Mouse (Mus musculus): ENCODE measurements around the gene Pappa. TPM values are rescaled to one million over a fixed set of nuclear protein-coding genes. Genes with fewer than 3 reads are reported as not detected.

Pappa gene
- polyA plus RNA-seq, 1 experiment, result 0.15 TPM

DNA sequence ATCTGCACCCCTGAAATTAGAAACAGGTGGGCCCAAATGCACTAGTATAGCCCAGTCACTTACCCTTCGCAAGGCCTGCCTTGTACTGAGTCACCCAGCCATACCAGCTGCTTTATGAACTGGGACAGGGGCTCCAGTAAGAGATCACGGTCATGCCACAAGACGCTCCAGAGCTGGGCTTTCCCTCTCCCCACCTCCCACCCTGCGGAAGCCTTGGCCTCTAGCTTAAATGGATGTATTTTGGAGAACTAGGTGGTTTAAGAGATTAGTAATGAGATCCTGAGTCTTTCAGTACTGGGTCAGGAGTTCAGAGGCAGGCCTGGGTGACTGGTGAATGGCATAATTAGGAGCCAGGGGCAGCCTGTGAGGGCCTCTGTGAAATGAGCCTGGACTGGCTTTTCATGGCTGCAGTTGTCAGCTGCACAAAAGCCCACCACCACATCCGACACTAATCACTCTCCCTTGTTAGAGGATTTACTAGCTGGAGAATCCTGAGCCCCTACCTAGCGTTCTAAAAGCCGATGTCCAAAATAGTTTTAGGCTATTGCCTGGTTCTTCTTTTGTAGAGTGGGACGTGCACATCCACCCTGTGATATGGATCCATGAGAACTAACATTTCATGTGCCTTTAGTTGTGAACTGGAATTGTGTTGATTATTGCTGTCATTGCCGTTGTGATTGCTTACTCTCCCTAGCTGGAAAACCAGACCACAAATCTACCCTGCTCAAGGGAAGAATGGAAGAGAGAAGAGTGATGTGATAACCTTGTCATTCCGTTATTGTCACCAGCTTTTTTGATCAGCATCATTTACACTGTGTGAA is 154.7 kb downstream of the Pappa start:
- WGBS, result 94% methylated on average over 10 of the region's 10 CpGs
- Histone ChIP-seq H3K27ac (ENCODE audit: control insufficient read depth, insufficient read depth, low read length) (no peak overlapping the region), H3K36me3 (ENCODE audit: control insufficient read depth, insufficient read depth, low read length) (no peaks in the 10 kb centered on the region), H3K4me1 (replicated peaks; ENCODE audit: control insufficient read depth, insufficient read depth, low read length) (no peaks in the 10 kb centered on the region), H3K27me3 (ENCODE audit: control insufficient read depth, insufficient read depth, low read length) (no peaks in the 10 kb centered on the region), H3K4me3 (ENCODE audit: control insufficient read depth, insufficient read depth, low read length) (no peak overlapping the region)
- TF ChIP-seq POLR2A (IDR thresholded peaks at IDR 0.05; ENCODE audit: control insufficient read depth, extremely low read depth, insufficient read depth, low read length, poor library complexity) (no peak), CTCF (IDR thresholded peaks at IDR 0.05; ENCODE audit: borderline replicate concordance, control insufficient read depth, extremely low read depth, insufficient read depth, low read length, poor library complexity) (no peak)
- DNase-seq, result no peak

DNA sequence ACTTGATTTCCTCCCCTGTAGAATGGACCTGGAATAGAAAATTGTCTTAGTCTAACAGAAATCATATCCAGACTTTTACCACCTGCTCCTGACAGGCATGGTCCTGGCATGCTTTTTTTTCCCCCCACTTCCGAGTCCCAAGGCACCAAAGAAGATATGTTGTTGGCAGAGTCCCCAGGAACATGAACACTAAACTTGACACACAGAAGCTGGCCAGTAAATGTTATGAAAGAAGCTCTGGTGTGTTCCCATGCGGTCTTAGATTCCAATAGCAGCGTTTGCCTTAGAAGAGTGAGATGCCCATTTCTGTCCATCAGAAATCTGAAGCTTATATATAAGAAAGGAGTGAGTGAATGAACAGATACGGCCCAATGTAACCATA is 155.3 kb downstream of the Pappa start:
- Histone ChIP-seq H3K27me3 (ENCODE audit: control insufficient read depth, insufficient read depth, low read length) (no peaks in the 10 kb centered on the region), H3K4me3 (ENCODE audit: control insufficient read depth, insufficient read depth, low read length) (no peak overlapping the region), H3K4me1 (replicated peaks; ENCODE audit: control insufficient read depth, insufficient read depth, low read length) (no peaks in the 10 kb centered on the region), H3K36me3 (ENCODE audit: control insufficient read depth, insufficient read depth, low read length) (no peaks in the 10 kb centered on the region), H3K27ac (ENCODE audit: control insufficient read depth, insufficient read depth, low read length) (no peak overlapping the region)
- DNase-seq, result no peak
- WGBS, result 88% methylated on average over 4 of the region's 4 CpGs
- TF ChIP-seq CTCF (IDR thresholded peaks at IDR 0.05; ENCODE audit: borderline replicate concordance, control insufficient read depth, extremely low read depth, insufficient read depth, low read length, poor library complexity), result no peak
- no peak for TF ChIP-seq POLR2A (IDR thresholded peaks at IDR 0.05; ENCODE audit: control insufficient read depth, extremely low read depth, insufficient read depth, low read length, poor library complexity)

DNA sequence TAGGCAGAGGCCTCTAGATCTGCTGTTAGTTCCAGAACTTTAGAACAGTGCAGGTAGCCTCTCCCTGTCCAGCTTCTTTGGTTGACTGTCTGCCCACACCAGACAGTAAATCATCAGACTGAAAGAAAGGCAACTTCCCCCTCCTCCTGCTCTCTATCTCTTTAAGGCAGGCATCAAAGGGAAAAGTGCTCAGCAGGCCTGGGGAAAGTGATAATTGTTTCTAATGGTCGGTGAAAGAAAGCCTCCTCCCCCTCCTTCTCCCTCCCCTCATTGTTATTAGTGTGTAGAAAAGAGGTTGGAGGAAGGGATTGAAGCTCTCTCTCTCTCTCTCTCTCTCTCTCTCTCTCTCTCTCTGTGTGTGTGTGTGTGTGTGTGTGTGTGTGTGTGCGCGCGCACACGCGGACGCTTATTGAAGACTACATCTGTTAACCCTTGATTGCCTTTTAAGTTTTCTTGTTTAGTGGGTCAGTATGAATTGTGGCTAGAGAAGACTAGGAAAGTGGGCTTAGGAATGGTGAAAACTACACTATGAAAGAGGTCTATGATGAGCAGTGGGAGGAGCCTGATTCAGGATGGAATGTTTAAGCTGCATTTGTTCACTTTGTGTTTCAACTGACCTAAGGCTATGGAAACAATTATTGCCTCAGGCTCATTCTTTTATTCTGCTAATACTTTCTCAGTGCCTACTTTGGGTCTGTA is 156.2 kb downstream of the Pappa start:
- TF ChIP-seq CTCF (IDR thresholded peaks at IDR 0.05; ENCODE audit: borderline replicate concordance, control insufficient read depth, extremely low read depth, insufficient read depth, low read length, poor library complexity) (no peak), POLR2A (IDR thresholded peaks at IDR 0.05; ENCODE audit: control insufficient read depth, extremely low read depth, insufficient read depth, low read length, poor library complexity) (no peak)
- Histone ChIP-seq H3K36me3 (ENCODE audit: control insufficient read depth, insufficient read depth, low read length) (no peaks in the 10 kb centered on the region), H3K4me1 (replicated peaks; ENCODE audit: control insufficient read depth, insufficient read depth, low read length) (no peaks in the 10 kb centered on the region), H3K27ac (ENCODE audit: control insufficient read depth, insufficient read depth, low read length) (no peak overlapping the region), H3K4me3 (ENCODE audit: control insufficient read depth, insufficient read depth, low read length) (no peak overlapping the region), H3K27me3 (ENCODE audit: control insufficient read depth, insufficient read depth, low read length) (no peaks in the 10 kb centered on the region)
- 66% methylated on average over 7 of the region's 7 CpGs for WGBS
- no peak for DNase-seq

DNA sequence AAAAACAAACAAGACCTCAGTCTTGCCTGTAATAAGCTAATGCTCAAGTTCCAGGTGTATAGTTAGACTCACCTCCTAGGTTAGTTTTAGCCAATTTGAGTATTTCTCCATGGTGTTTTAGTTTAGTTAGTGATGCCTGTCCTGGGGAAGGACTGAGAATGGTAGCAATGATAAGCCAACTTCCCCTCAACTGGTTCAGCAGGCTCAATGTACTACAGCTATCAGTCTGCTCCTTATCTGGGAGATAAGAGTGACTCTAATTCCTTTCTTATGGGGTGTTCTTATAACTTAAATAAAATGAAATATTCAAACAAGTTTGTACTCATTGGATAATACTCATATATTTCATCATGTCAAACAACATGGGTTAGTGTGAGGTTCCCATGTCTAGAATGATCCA is 156.9 kb downstream of the Pappa start:
- DNase-seq, result no peak
- Histone ChIP-seq H3K4me1 (replicated peaks; ENCODE audit: control insufficient read depth, insufficient read depth, low read length) (no peaks in the 10 kb centered on the region), H3K4me3 (ENCODE audit: control insufficient read depth, insufficient read depth, low read length) (no peak overlapping the region), H3K36me3 (ENCODE audit: control insufficient read depth, insufficient read depth, low read length) (no peaks in the 10 kb centered on the region), H3K27me3 (ENCODE audit: control insufficient read depth, insufficient read depth, low read length) (no peaks in the 10 kb centered on the region), H3K27ac (ENCODE audit: control insufficient read depth, insufficient read depth, low read length) (no peak overlapping the region)
- TF ChIP-seq POLR2A (IDR thresholded peaks at IDR 0.05; ENCODE audit: control insufficient read depth, extremely low read depth, insufficient read depth, low read length, poor library complexity), result no peak
- TF ChIP-seq CTCF (IDR thresholded peaks at IDR 0.05; ENCODE audit: borderline replicate concordance, control insufficient read depth, extremely low read depth, insufficient read depth, low read length, poor library complexity), result no peak

DNA sequence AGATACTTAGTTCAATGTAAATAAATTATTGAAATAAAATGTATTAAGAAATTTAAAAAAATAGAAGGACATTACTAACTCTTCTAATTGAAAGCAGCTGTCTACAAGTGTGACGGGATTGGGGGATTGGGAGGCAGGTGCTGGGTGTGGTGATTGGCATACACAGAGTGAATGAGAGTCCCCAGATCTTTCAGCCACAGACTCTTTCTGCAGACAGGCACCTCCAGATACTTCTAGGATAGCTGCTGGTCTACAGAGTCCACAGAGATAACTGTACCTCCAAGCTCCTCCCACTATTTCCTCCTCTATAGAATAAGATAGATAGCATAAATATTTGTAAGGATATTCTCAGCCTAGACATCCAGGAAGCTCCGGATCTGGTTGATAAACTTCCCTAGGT is 159.6 kb downstream of the Pappa start:
- Histone ChIP-seq H3K4me3 (ENCODE audit: control insufficient read depth, insufficient read depth, low read length) (no peak overlapping the region), H3K4me1 (replicated peaks; ENCODE audit: control insufficient read depth, insufficient read depth, low read length) (no peaks in the 10 kb centered on the region), H3K27me3 (ENCODE audit: control insufficient read depth, insufficient read depth, low read length) (no peaks in the 10 kb centered on the region), H3K36me3 (ENCODE audit: control insufficient read depth, insufficient read depth, low read length) (no peaks in the 10 kb centered on the region), H3K27ac (ENCODE audit: control insufficient read depth, insufficient read depth, low read length) (no peak overlapping the region)
- no peak for DNase-seq
- WGBS, result 96% methylated on average over 2 of the region's 2 CpGs
- no peak for TF ChIP-seq POLR2A (IDR thresholded peaks at IDR 0.05; ENCODE audit: control insufficient read depth, extremely low read depth, insufficient read depth, low read length, poor library complexity)

DNA sequence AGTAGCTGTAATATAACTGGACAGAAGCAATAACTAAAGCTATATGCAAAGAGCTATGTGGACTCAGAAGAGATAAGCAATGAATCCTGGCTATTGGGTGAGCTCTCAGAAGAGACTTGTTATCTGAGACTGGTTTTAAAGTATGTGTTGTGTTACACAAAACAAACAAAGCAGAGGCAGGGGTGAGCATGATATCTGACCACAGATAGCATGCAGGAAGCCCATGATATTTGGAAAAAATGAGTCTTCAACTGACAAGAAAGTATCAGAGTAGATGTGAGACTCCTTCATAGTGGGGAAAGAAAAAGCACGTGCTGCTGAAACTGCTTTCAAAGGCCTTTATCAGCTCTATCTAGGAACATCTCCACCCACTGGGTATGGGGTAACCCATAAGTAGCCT is 161.2 kb downstream of the Pappa start:
- H3K4me1 ChIP-seq (replicated peaks; ENCODE audit: control insufficient read depth, insufficient read depth, low read length), result no peaks in the 10 kb centered on the region
- H3K4me3 ChIP-seq (ENCODE audit: control insufficient read depth, insufficient read depth, low read length), result no peak overlapping the region
- H3K27me3 ChIP-seq (ENCODE audit: control insufficient read depth, insufficient read depth, low read length), result no peaks in the 10 kb centered on the region
- TF ChIP-seq POLR2A (IDR thresholded peaks at IDR 0.05; ENCODE audit: control insufficient read depth, extremely low read depth, insufficient read depth, low read length, poor library complexity), result no peak
- no peak for TF ChIP-seq CTCF (IDR thresholded peaks at IDR 0.05; ENCODE audit: borderline replicate concordance, control insufficient read depth, extremely low read depth, insufficient read depth, low read length, poor library complexity)
- H3K36me3 ChIP-seq (ENCODE audit: control insufficient read depth, insufficient read depth, low read length), result no peaks in the 10 kb centered on the region
- DNase-seq, result no peak
- WGBS, result 79% methylated on average over 1 of the region's 1 CpGs
- H3K27ac ChIP-seq (ENCODE audit: control insufficient read depth, insufficient read depth, low read length), result no peak overlapping the region
